Mouse (Mus musculus): Measurements from ENCODE around the gene Tln2. TPM values are rescaled to one million over a fixed set of nuclear protein-coding genes. Genes with fewer than 3 reads are reported as not detected.
A peak's percentile ranks its signal among the peaks of the same experiment; 100 is the strongest.

Tln2 gene
- total RNA-seq, 2 experiments from 2014 or later = 121 to 123 TPM

- intact Hi-C loops (cut with DNase I) = no loop called here
- DNase-seq (ENCODE audit: extremely low spot score in 1 of 2, low spot score in 2 of 2) = no peak
These were observed 367.8 kb downstream of the Tln2 start for GRCm38 (mm10) chr9:67191488-67192331.

- no peak for DNase-seq (ENCODE audit: extremely low spot score in 1 of 2, low spot score in 2 of 2)
- intact Hi-C loops (cut with DNase I) = no loop called here
These were observed 371.8 kb downstream of the Tln2 start for GRCm38 (mm10) chr9:67187686-67188085.

- intact Hi-C loops (cut with DNase I) = no loop called here
- DNase-seq (ENCODE audit: extremely low spot score in 1 of 2, low spot score in 2 of 2) = no peak
These were observed 372.3 kb downstream of the Tln2 start for GRCm38 (mm10) chr9:67187182-67187581.

- no peak for DNase-seq (ENCODE audit: extremely low spot score in 1 of 2, low spot score in 2 of 2)
- intact Hi-C loops (cut with DNase I) = no loop called here
These were observed 374.9 kb downstream of the Tln2 start for GRCm38 (mm10) chr9:67184556-67184955.

GRCm38 (mm10) chr9:67183520-67183919 lies 376.0 kb downstream of the Tln2 start:
- DNase-seq (ENCODE audit: extremely low spot score in 1 of 2, low spot score in 2 of 2) = no peak
- intact Hi-C loops (cut with DNase I) = no loop called here

GRCm38 (mm10) chr9:67182006-67182405 lies 377.5 kb downstream of the Tln2 start:
- no peak for DNase-seq (ENCODE audit: extremely low spot score in 1 of 2, low spot score in 2 of 2)
- intact Hi-C loops (cut with DNase I) = no loop called here

- DNase-seq (ENCODE audit: extremely low spot score in 1 of 2, low spot score in 2 of 2) = no peak
- intact Hi-C loops (cut with DNase I) = no loop called here
These were observed 380.8 kb downstream of the Tln2 start for GRCm38 (mm10) chr9:67178709-67179108.

- DNase-seq (ENCODE audit: extremely low spot score in 1 of 2, low spot score in 2 of 2) = no peak
- intact Hi-C loops (cut with DNase I) = no loop called here
These were observed 381.3 kb downstream of the Tln2 start for GRCm38 (mm10) chr9:67178203-67178602.

- no peak for DNase-seq (ENCODE audit: extremely low spot score in 1 of 2, low spot score in 2 of 2)
- intact Hi-C loops (cut with DNase I) = no loop called here
These were observed 383.4 kb downstream of the Tln2 start for GRCm38 (mm10) chr9:67176073-67176472.

GRCm38 (mm10) chr9:67173816-67174215 lies 385.7 kb downstream of the Tln2 start:
- no peak for DNase-seq (ENCODE audit: extremely low spot score in 1 of 2, low spot score in 2 of 2)
- intact Hi-C loops (cut with DNase I) = no loop called here

GRCm38 (mm10) chr9:67173154-67173553 lies 386.3 kb downstream of the Tln2 start:
- intact Hi-C loops (cut with DNase I) = no loop called here
- no peak for DNase-seq (ENCODE audit: extremely low spot score in 1 of 2, low spot score in 2 of 2)

- intact Hi-C loops (cut with DNase I) = no loop called here
- DNase-seq (ENCODE audit: extremely low spot score in 1 of 2, low spot score in 2 of 2) = no peak
These were observed 388.1 kb downstream of the Tln2 start for GRCm38 (mm10) chr9:67171409-67171808.

- no peak for DNase-seq (ENCODE audit: extremely low spot score in 1 of 2, low spot score in 2 of 2)
- intact Hi-C loops (cut with DNase I) = no loop called here
These were observed 388.7 kb downstream of the Tln2 start for GRCm38 (mm10) chr9:67170759-67171158.

GRCm38 (mm10) chr9:67170047-67170446 lies 389.5 kb downstream of the Tln2 start:
- intact Hi-C loops (cut with DNase I) = no loop called here

More at GRCm38 (mm10) chr9:67170047-67170446, 389.5 kb downstream of the Tln2 start:
- no peak for DNase-seq (ENCODE audit: extremely low spot score in 1 of 2, low spot score in 2 of 2)

Small RNA genes lying within 50 kb of the gene (microRNA-seq; reads per million reads assigned to microRNA genes)
- 25.0 reads per million, percentile 43 among the genes with 10 or more reads in this experiment for gene Mir190a

Other genes with a start within 250 kb of the Tln2 start
- gene C2cd4b, start 199.7 kb upstream of the Tln2 start, total RNA-seq (2021) = 1 to 10 TPM; 2.3 to 3.0 TPM